Mouse (Mus musculus): ENCODE results near the gene Rmdn2. TPM values are rescaled to one million over a fixed set of nuclear protein-coding genes. Genes with fewer than 3 reads are reported as not detected.

The Rmdn2 gene
- polyA plus RNA-seq (2014; fragmentation: Nextera tagmentation; extraction: Ambion mirVana): 13.8 and 15.1 TPM in 2 replicates

GRCm38 (mm10) chr17:79611545-79611944 lies at the start of gene Rmdn2:
Gene Rmdn2, plus strand, starts transcription at chr17:79611863.
- no peak within 1 kb of the TSS for H3K9ac ChIP-seq (ENCODE audit: low read depth, low read length)
- no peak within 1 kb of the TSS for H3K4me3 ChIP-seq (ENCODE audit: low read length)
- H3K4me1 ChIP-seq (ENCODE audit: control insufficient read depth, insufficient read depth, low read length): 0 out of 2 replicates have a peak, but pooled peaks cover 3% of the 10 kb centered on the region
- no peaks in the 10 kb centered on the region for H3K9me3 ChIP-seq (ENCODE audit: control insufficient read depth, low read length)
- H3K4me2 ChIP-seq (replicated peaks; ENCODE audit: low read depth, low read length): no peak within 1 kb of the TSS
- H3K27ac ChIP-seq (ENCODE audit: low read depth, low read length): no peak within 1 kb of the TSS
- no peak for ATAC-seq (ENCODE audit: low FRiP score, low TSS enrichment)
- H3K27me3 ChIP-seq (ENCODE audit: control insufficient read depth, insufficient read depth, low read length): no peaks in the 10 kb centered on the region
- H3K36me3 ChIP-seq (ENCODE audit: control insufficient read depth, insufficient read depth, low read length): no peaks in the 10 kb centered on the region
- WGBS: 89% methylated on average over 4 of the region's 4 CpGs

GRCm38 (mm10) chr17:79563067-79563620 lies 48.5 kb upstream of the Rmdn2 start:
- no peaks in the 10 kb centered on the region for H3K36me3 ChIP-seq (ENCODE audit: control insufficient read depth, insufficient read depth, low read length)
- H3K27me3 ChIP-seq (ENCODE audit: control insufficient read depth, insufficient read depth, low read length): no peaks in the 10 kb centered on the region
- H3K27ac ChIP-seq (ENCODE audit: low read depth, low read length): no peak overlapping the region
- no peak overlapping the region for H3K4me2 ChIP-seq (replicated peaks; ENCODE audit: low read depth, low read length)
- no peak for ATAC-seq (ENCODE audit: low FRiP score, low TSS enrichment)
- 0 out of 2 replicates have a peak, but pooled peaks cover 7% of the 10 kb centered on the region for H3K4me1 ChIP-seq (ENCODE audit: control insufficient read depth, insufficient read depth, low read length)
- peaks cover 9% of the 10 kb centered on the region for H3K9me3 ChIP-seq (ENCODE audit: control insufficient read depth, low read length)
- 46% methylated on average over 7 of the region's 7 CpGs for WGBS
- no peak overlapping the region for H3K9ac ChIP-seq (ENCODE audit: low read depth, low read length)
- H3K4me3 ChIP-seq (ENCODE audit: low read length): no peak overlapping the region

GRCm38 (mm10) chr17:79563721-79564120 lies 47.9 kb upstream of the Rmdn2 start:
- Histone ChIP-seq H3K4me2 (replicated peaks; ENCODE audit: low read depth, low read length) (no peak overlapping the region), H3K9me3 (ENCODE audit: control insufficient read depth, low read length) (peaks cover 9% of the 10 kb centered on the region), H3K4me3 (ENCODE audit: low read length) (no peak overlapping the region), H3K27me3 (ENCODE audit: control insufficient read depth, insufficient read depth, low read length) (no peaks in the 10 kb centered on the region), H3K4me1 (ENCODE audit: control insufficient read depth, insufficient read depth, low read length) (0 out of 2 replicates have a peak, but pooled peaks cover 7% of the 10 kb centered on the region), H3K36me3 (ENCODE audit: control insufficient read depth, insufficient read depth, low read length) (no peaks in the 10 kb centered on the region), H3K27ac (ENCODE audit: low read depth, low read length) (no peak overlapping the region), H3K9ac (ENCODE audit: low read depth, low read length) (no peak overlapping the region)
- ATAC-seq (ENCODE audit: low FRiP score, low TSS enrichment): 0 out of 2 replicates have a peak, but pooled peaks have one; percentile 46
- 53% methylated on average over 2 of the region's 2 CpGs for WGBS

GRCm38 (mm10) chr17:79565241-79565961 lies 46.3 kb upstream of the Rmdn2 start:
- WGBS: 46% methylated on average over 9 of the region's 9 CpGs
- Histone ChIP-seq H3K9me3 (ENCODE audit: control insufficient read depth, low read length) (peaks cover 4% of the 10 kb centered on the region), H3K27ac (ENCODE audit: low read depth, low read length) (no peak overlapping the region), H3K4me3 (ENCODE audit: low read length) (no peak overlapping the region), H3K27me3 (ENCODE audit: control insufficient read depth, insufficient read depth, low read length) (no peaks in the 10 kb centered on the region), H3K36me3 (ENCODE audit: control insufficient read depth, insufficient read depth, low read length) (no peaks in the 10 kb centered on the region), H3K4me2 (replicated peaks; ENCODE audit: low read depth, low read length) (no peak overlapping the region), H3K4me1 (ENCODE audit: control insufficient read depth, insufficient read depth, low read length) (0 out of 2 replicates have a peak, but pooled peaks cover 7% of the 10 kb centered on the region), H3K9ac (ENCODE audit: low read depth, low read length) (no peak overlapping the region)
- no peak for ATAC-seq (ENCODE audit: low FRiP score, low TSS enrichment)

GRCm38 (mm10) chr17:79568401-79568800 lies 43.3 kb upstream of the Rmdn2 start:
- WGBS: 87% methylated on average over 1 of the region's 1 CpGs
- Histone ChIP-seq H3K9me3 (ENCODE audit: control insufficient read depth, low read length) (no peaks in the 10 kb centered on the region), H3K4me1 (ENCODE audit: control insufficient read depth, insufficient read depth, low read length) (0 out of 2 replicates have a peak, but pooled peaks cover 4% of the 10 kb centered on the region), H3K9ac (ENCODE audit: low read depth, low read length) (no peak overlapping the region), H3K4me2 (replicated peaks; ENCODE audit: low read depth, low read length) (no peak overlapping the region), H3K36me3 (ENCODE audit: control insufficient read depth, insufficient read depth, low read length) (no peaks in the 10 kb centered on the region), H3K27me3 (ENCODE audit: control insufficient read depth, insufficient read depth, low read length) (no peaks in the 10 kb centered on the region), H3K4me3 (ENCODE audit: low read length) (no peak overlapping the region), H3K27ac (ENCODE audit: low read depth, low read length) (no peak overlapping the region)
- ATAC-seq (ENCODE audit: low FRiP score, low TSS enrichment): no peak

GRCm38 (mm10) chr17:79578328-79578727 lies 33.3 kb upstream of the Rmdn2 start:
- peak; percentile 65 for ATAC-seq (ENCODE audit: low FRiP score, low TSS enrichment)
- no peaks in the 10 kb centered on the region for H3K36me3 ChIP-seq (ENCODE audit: control insufficient read depth, insufficient read depth, low read length)
- 35% methylated on average over 7 of the region's 7 CpGs for WGBS
- no peak overlapping the region for H3K27ac ChIP-seq (ENCODE audit: low read depth, low read length)
- H3K4me2 ChIP-seq (replicated peaks; ENCODE audit: low read depth, low read length): no peak overlapping the region
- no peaks in the 10 kb centered on the region for H3K27me3 ChIP-seq (ENCODE audit: control insufficient read depth, insufficient read depth, low read length)
- no peaks in the 10 kb centered on the region for H3K4me1 ChIP-seq (ENCODE audit: control insufficient read depth, insufficient read depth, low read length)
- H3K9ac ChIP-seq (ENCODE audit: low read depth, low read length): no peak overlapping the region
- H3K9me3 ChIP-seq (ENCODE audit: control insufficient read depth, low read length): no peaks in the 10 kb centered on the region
- no peak overlapping the region for H3K4me3 ChIP-seq (ENCODE audit: low read length)

- Histone ChIP-seq H3K27me3 (ENCODE audit: control insufficient read depth, insufficient read depth, low read length) (no peaks in the 10 kb centered on the region), H3K4me3 (ENCODE audit: low read length) (no peak overlapping the region), H3K4me1 (ENCODE audit: control insufficient read depth, insufficient read depth, low read length) (no peaks in the 10 kb centered on the region), H3K27ac (ENCODE audit: low read depth, low read length) (no peak overlapping the region), H3K36me3 (ENCODE audit: control insufficient read depth, insufficient read depth, low read length) (no peaks in the 10 kb centered on the region), H3K4me2 (replicated peaks; ENCODE audit: low read depth, low read length) (no peak overlapping the region), H3K9ac (ENCODE audit: low read depth, low read length) (no peak overlapping the region), H3K9me3 (ENCODE audit: control insufficient read depth, low read length) (no peaks in the 10 kb centered on the region)
- peak; percentile 89 for ATAC-seq (ENCODE audit: low FRiP score, low TSS enrichment)
- WGBS: 67% methylated on average over 6 of the region's 6 CpGs
Measured at GRCm38 (mm10) chr17:79580264-79580920, 31.3 kb upstream of the Rmdn2 start.

GRCm38 (mm10) chr17:79583466-79583865 lies 28.2 kb upstream of the Rmdn2 start:
- 49% methylated on average over 4 of the region's 4 CpGs for WGBS
- H3K4me2 ChIP-seq (replicated peaks; ENCODE audit: low read depth, low read length): no peak overlapping the region
- no peaks in the 10 kb centered on the region for H3K27me3 ChIP-seq (ENCODE audit: control insufficient read depth, insufficient read depth, low read length)
- no peaks in the 10 kb centered on the region for H3K36me3 ChIP-seq (ENCODE audit: control insufficient read depth, insufficient read depth, low read length)
- no peaks in the 10 kb centered on the region for H3K4me1 ChIP-seq (ENCODE audit: control insufficient read depth, insufficient read depth, low read length)
- H3K9ac ChIP-seq (ENCODE audit: low read depth, low read length): no peak overlapping the region
- ATAC-seq (ENCODE audit: low FRiP score, low TSS enrichment): no peak
- H3K9me3 ChIP-seq (ENCODE audit: control insufficient read depth, low read length): no peaks in the 10 kb centered on the region
- no peak overlapping the region for H3K4me3 ChIP-seq (ENCODE audit: low read length)
- H3K27ac ChIP-seq (ENCODE audit: low read depth, low read length): no peak overlapping the region

All from kidney, embryonic 14.5 days (tissue).